ENCODE assay signal across 17 mouse cellular contexts in the genomic region with DNA sequence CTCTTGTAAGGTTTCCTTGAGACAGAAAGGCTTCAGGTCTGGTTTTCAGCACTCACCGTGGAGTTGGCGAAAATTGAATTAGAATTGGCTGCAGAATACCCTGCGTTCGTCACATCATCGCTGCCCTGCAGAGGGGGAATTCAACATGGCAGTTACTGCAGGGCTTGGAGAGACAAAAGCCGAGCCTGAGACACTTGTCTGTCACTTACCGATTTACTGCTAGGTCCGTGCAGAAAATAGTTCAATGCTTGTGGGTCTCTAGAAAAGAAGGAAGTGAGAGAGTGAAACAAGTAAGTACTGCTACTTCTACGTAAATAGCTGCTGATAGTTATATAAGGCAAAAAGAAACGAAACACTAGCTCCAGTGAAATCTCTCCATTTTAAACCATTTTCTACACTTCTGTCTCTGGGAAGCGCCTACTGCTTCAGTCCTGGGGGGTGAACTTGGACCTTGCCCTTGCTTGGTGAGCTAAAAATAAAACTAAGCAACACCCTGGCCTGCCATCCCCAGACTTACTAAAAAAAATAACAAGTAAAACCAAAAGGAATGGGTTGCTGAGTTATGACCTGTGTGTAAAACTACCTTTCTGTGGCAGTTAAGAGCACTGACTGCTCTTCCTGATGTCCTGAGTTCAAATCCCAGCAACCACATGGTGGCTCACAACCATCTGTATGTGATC. TPM values are rescaled to one million over a fixed set of nuclear protein-coding genes. Genes with fewer than 3 reads are reported as not detected.
DNase-seq lines count a peak whose midpoint lies in the region; ATAC-seq and TF ChIP-seq lines count a peak whose summit lies in the region.
"Had no signal": no experiment of that assay in that cellular context is flagged by ENCODE, and none has a peak within 500 bp of the region (broad histone marks: within the 10 kb centered on the region; RNA-seq: fewer than 3 reads in every experiment).

No protein-coding gene starts in this region.

- H3K9ac ChIP-seq in liver, embryonic 12.5 days: no peak overlapping the region
- H3K9ac ChIP-seq: hindbrain, embryonic 13.5 days; neural tube, embryonic 13.5 days; stomach, embryonic 15.5 days had no signal

- peaks cover 46% of the 10 kb centered on the region for H3K36me3 ChIP-seq in liver, embryonic 12.5 days

- TF ChIP-seq CTCF in gastrocnemius, adult 2 months (IDR thresholded peaks at IDR 0.05): no peak

- peaks cover 7% of the 10 kb centered on the region; the same call in 1 of the 2 replicates for H3K4me1 ChIP-seq in liver, embryonic 12.5 days
- H3K4me1 ChIP-seq: hindbrain, embryonic 13.5 days; stomach, embryonic 15.5 days had no signal

- intact Hi-C loops in gastrocnemius, adult 2 months (cut with DNase I): no loop called here

- 59% methylated on average over 11 of the region's 11 CpGs for WGBS in liver, embryonic 12.5 days (ENCODE audit: insufficient replicate concordance)

- peak overlapping the region; percentile 56 for H3K27ac ChIP-seq in gastrocnemius, adult 2 months
- peak overlapping the region; percentile 3; the same call in 1 of the 2 replicates for H3K27ac ChIP-seq in liver, embryonic 12.5 days
- H3K27ac ChIP-seq: heart, embryonic 10.5 days; hindbrain, embryonic 13.5 days; neural tube, embryonic 13.5 days; stomach, embryonic 15.5 days had no signal

- no peaks in the 10 kb centered on the region for H3K9me3 ChIP-seq in liver, embryonic 12.5 days (replicated peaks)
- H3K9me3 ChIP-seq: heart, embryonic 10.5 days; hindbrain, embryonic 13.5 days; neural tube, embryonic 13.5 days; stomach, embryonic 15.5 days had no signal

- no peaks in the 10 kb centered on the region for H3K27me3 ChIP-seq in liver, embryonic 12.5 days (replicated peaks)
- H3K27me3 ChIP-seq: hindbrain, embryonic 13.5 days; neural tube, embryonic 13.5 days; stomach, embryonic 15.5 days had no signal

- no peak for DNase-seq in gastrocnemius, adult 2 months
- no peak for DNase-seq in gastrocnemius, postnatal 4 days (ENCODE audit: low spot score in 2 of 2)
- no peak for DNase-seq in liver
- DNase-seq in induced T-regulatory cell, adult 2 months (ENCODE audit: low read depth): peak; percentile 60
- peak; percentile 25 for DNase-seq in thymus, postnatal 14 days
- DNase-seq in adrenal gland, postnatal 36 days: no peak
- DNase-seq in right cerebral cortex, postnatal 14 days: no peak
- DNase-seq: adrenal gland, adult 2 months; embryo, embryonic 11 days; midbrain, embryonic 14.5 days; right cerebral cortex, adult 18-20 months had no signal

- no peak overlapping the region for H3K4me2 ChIP-seq in liver, embryonic 12.5 days
- H3K4me2 ChIP-seq: hindbrain, embryonic 13.5 days; neural tube, embryonic 13.5 days; stomach, embryonic 15.5 days had no signal

- no peak overlapping the region; the same call in 1 of the 2 replicates for H3K4me3 ChIP-seq in gastrocnemius, adult 2 months
- no peak overlapping the region for H3K4me3 ChIP-seq in liver, embryonic 12.5 days
- H3K4me3 ChIP-seq: erythroblast, embryonic 14.5 days; heart, embryonic 10.5 days; hindbrain, embryonic 13.5 days; neural tube, embryonic 13.5 days; stomach, embryonic 15.5 days had no signal

- ATAC-seq in liver, embryonic 12.5 days: no peak

RNA-seq across cellular contexts. Expression of gene Bicral, which starts 28.3 kb away (rescaled TPM):
- total RNA-seq in gastrocnemius, adult 2 months (2021): 10 to 100 TPM; 11.9 to 13.4 TPM
- 10 to 100 TPM; 17.0 to 17.6 TPM for total RNA-seq in gastrocnemius, postnatal 4 days (2021)
- polyA plus RNA-seq in liver, embryonic 12.5 days (2016; fragmentation: Nextera tagmentation; extraction: Ambion mirVana): 4.8 and 5.2 TPM in 2 replicates
- 10 to 100 TPM; 23.0 to 24.3 TPM for total RNA-seq in adrenal gland, postnatal 36 days (2021)

RNA-seq across cellular contexts. Expression of gene Rpl7l1, which starts 47.5 kb away (rescaled TPM):
- total RNA-seq in gastrocnemius, adult 2 months (2021): 10 to 100 TPM; 34.9 to 55.9 TPM
- total RNA-seq in gastrocnemius, postnatal 4 days (2021): 10 to 100 TPM; 71.1 to 76.2 TPM
- 140 and 144 TPM in 2 replicates for polyA plus RNA-seq in liver, embryonic 12.5 days (2016; fragmentation: Nextera tagmentation; extraction: Ambion mirVana)
- total RNA-seq in adrenal gland, postnatal 36 days (2021): 10 to 100 TPM; 89.0 to 97.3 TPM

RNA-seq across cellular contexts. Expression of gene 2310039H08Rik, which starts 57.6 kb away (rescaled TPM):
- total RNA-seq in gastrocnemius, adult 2 months (2021): 10 to 100 TPM; 31.3 to 33.2 TPM
- total RNA-seq in gastrocnemius, postnatal 4 days (2021): 10 to 100 TPM; 34.7 to 43.2 TPM
- 55.2 and 56.5 TPM in 2 replicates for polyA plus RNA-seq in liver, embryonic 12.5 days (2016; fragmentation: Nextera tagmentation; extraction: Ambion mirVana)
- total RNA-seq in adrenal gland, postnatal 36 days (2021): 10 to 100 TPM; 54.1 to 96.1 TPM

Comparison
In these comparisons a context has a peak if more than half of its experiments do, and no peak if none do; other contexts are left out.
1. DNase-seq: peak in induced T-regulatory cell, adult 2 months (single experiment) and thymus, postnatal 14 days (single experiment); none in gastrocnemius, adult 2 months (single experiment), gastrocnemius, postnatal 4 days (0 of 2), liver (single experiment), adrenal gland, postnatal 36 days (0 of 2) and right cerebral cortex, postnatal 14 days (single experiment).